Mouse (Mus musculus): ENCODE results near the gene Ddx49. TPM values are rescaled to one million over a fixed set of nuclear protein-coding genes. Genes with fewer than 3 reads are reported as not detected.

Ddx49 gene
- polyA plus RNA-seq, 1 experiment: 45.0 TPM

- peaks cover 26% of the 10 kb centered on the region for H3K4me1 ChIP-seq (ENCODE audit: control insufficient read depth, insufficient read depth, low read length)
- H3K4me3 ChIP-seq (replicated peaks; ENCODE audit: insufficient read depth, low read depth, low read length): no peak overlapping the region
- no peaks in the 10 kb centered on the region for H3K27me3 ChIP-seq (ENCODE audit: control insufficient read depth, insufficient read depth, low read length)
- DNase-seq: no peak
- TF ChIP-seq POLR2A (IDR thresholded peaks at IDR 0.05; ENCODE audit: borderline replicate concordance, insufficient read depth, low read length): no peak
- peak; percentile 12; the same call in 1 of the 2 replicates for TF ChIP-seq CTCF (IDR thresholded peaks at IDR 0.05; ENCODE audit: borderline replicate concordance, insufficient read depth, low read depth, low read length)
- H3K27ac ChIP-seq (ENCODE audit: insufficient read depth, low read length): no peak overlapping the region
- 59% methylated on average over 1 of the region's 1 CpGs for WGBS
These were observed 47.7 kb downstream of the Ddx49 start for GRCm38 (mm10) chr8:70254628-70255027.

- Histone ChIP-seq H3K4me1 (ENCODE audit: control insufficient read depth, insufficient read depth, low read length) (peaks cover 19% of the 10 kb centered on the region), H3K27me3 (ENCODE audit: control insufficient read depth, insufficient read depth, low read length) (no peaks in the 10 kb centered on the region), H3K4me3 (replicated peaks; ENCODE audit: insufficient read depth, low read depth, low read length) (no peak overlapping the region), H3K27ac (ENCODE audit: insufficient read depth, low read length) (no peak overlapping the region)
- DNase-seq: no peak
- 52% methylated on average over 3 of the region's 3 CpGs for WGBS
- TF ChIP-seq CTCF (IDR thresholded peaks at IDR 0.05; ENCODE audit: borderline replicate concordance, insufficient read depth, low read depth, low read length): no peak
- no peak for TF ChIP-seq POLR2A (IDR thresholded peaks at IDR 0.05; ENCODE audit: borderline replicate concordance, insufficient read depth, low read length)
These were observed 54.4 kb downstream of the Ddx49 start for GRCm38 (mm10) chr8:70247841-70248240.

- Histone ChIP-seq H3K4me1 (ENCODE audit: control insufficient read depth, insufficient read depth, low read length) (peaks cover 14% of the 10 kb centered on the region), H3K27ac (ENCODE audit: insufficient read depth, low read length) (no peak overlapping the region), H3K4me3 (replicated peaks; ENCODE audit: insufficient read depth, low read depth, low read length) (no peak overlapping the region), H3K27me3 (ENCODE audit: control insufficient read depth, insufficient read depth, low read length) (no peaks in the 10 kb centered on the region)
- no peak for DNase-seq
- 46% methylated on average over 6 of the region's 6 CpGs for WGBS
- TF ChIP-seq CTCF (IDR thresholded peaks at IDR 0.05; ENCODE audit: borderline replicate concordance, insufficient read depth, low read depth, low read length) (no peak), POLR2A (IDR thresholded peaks at IDR 0.05; ENCODE audit: borderline replicate concordance, insufficient read depth, low read length) (no peak)
These were observed 55.7 kb downstream of the Ddx49 start for GRCm38 (mm10) chr8:70246622-70247021.

Other genes with a start within 250 kb of the Ddx49 start
- gene Tm6sf2, start 229.6 kb downstream of the Ddx49 start, polyA plus RNA-seq (2012; rRNA removed): 6.9 and 7.3 TPM in 2 replicates
- gene Hapln4, start 219.0 kb downstream of the Ddx49 start, polyA plus RNA-seq (2012; rRNA removed): 117 and 124 TPM in 2 replicates
- 13.3 and 15.2 TPM in 2 replicates for gene Ncan, start 181.6 kb downstream of the Ddx49 start, polyA plus RNA-seq (2012; rRNA removed)
- 19.9 and 20.9 TPM in 2 replicates for gene Nr2c2ap, start 171.2 kb downstream of the Ddx49 start, polyA plus RNA-seq (2012; rRNA removed)
- 24.8 and 27.5 TPM in 2 replicates for gene Rfxank, start 163.3 kb downstream of the Ddx49 start, polyA plus RNA-seq (2012; rRNA removed)
- gene Borcs8, start 163.0 kb downstream of the Ddx49 start, polyA plus RNA-seq (2012; rRNA removed): 98.9 and 101 TPM in 2 replicates
- gene Mef2b, start 162.8 kb downstream of the Ddx49 start, polyA plus RNA-seq (2012; rRNA removed): 0.38 and 0.43 TPM in 2 replicates
- 61.4 and 66.0 TPM in 2 replicates for gene Tmem161a, start 130.1 kb downstream of the Ddx49 start, polyA plus RNA-seq (2012; rRNA removed)
- 45.5 and 46.3 TPM in 2 replicates for gene Slc25a42, start 90.2 kb downstream of the Ddx49 start, polyA plus RNA-seq (2012; rRNA removed)
- 102 and 108 TPM in 2 replicates for gene Sugp2, start 68.3 kb downstream of the Ddx49 start, polyA plus RNA-seq (2012; rRNA removed)
- gene Armc6, start 68.0 kb downstream of the Ddx49 start, polyA plus RNA-seq (2012; rRNA removed): 45.8 and 46.7 TPM in 2 replicates
- 262 and 322 TPM in 2 replicates for gene Homer3, start 19.7 kb downstream of the Ddx49 start, polyA plus RNA-seq (2012; rRNA removed)
- gene Cope, start within 50 bp of the Ddx49 start, polyA plus RNA-seq (2012; rRNA removed): 286 and 287 TPM in 2 replicates
- 55.5 and 56.8 TPM in 2 replicates for gene Cers1, start 13.3 kb upstream of the Ddx49 start, polyA plus RNA-seq (2012; rRNA removed)
- 19.1 and 21.0 TPM in 2 replicates for gene Gdf1, start 27.3 kb upstream of the Ddx49 start, polyA plus RNA-seq (2012; rRNA removed)
- 37.9 and 41.3 TPM in 2 replicates for gene Upf1, start 50.8 kb upstream of the Ddx49 start, polyA plus RNA-seq (2012; rRNA removed)
- gene Comp, start 71.1 kb upstream of the Ddx49 start, polyA plus RNA-seq (2012; rRNA removed): 2.2 and 3.1 TPM in 2 replicates
- 90.2 and 105 TPM in 2 replicates for gene Crtc1, start 137.1 kb upstream of the Ddx49 start, polyA plus RNA-seq (2012; rRNA removed)
- gene Klhl26, start 174.5 kb upstream of the Ddx49 start, polyA plus RNA-seq (2012; rRNA removed): 62.4 and 68.5 TPM in 2 replicates
- gene Tmem59l, start 184.9 kb upstream of the Ddx49 start, polyA plus RNA-seq (2012; rRNA removed): 524 and 552 TPM in 2 replicates
- gene Crlf1, start 190.7 kb upstream of the Ddx49 start, polyA plus RNA-seq (2012; rRNA removed): 3.8 and 4.0 TPM in 2 replicates
- 184 and 189 TPM in 2 replicates for gene Rex1bd, start 204.3 kb upstream of the Ddx49 start, polyA plus RNA-seq (2012; rRNA removed)
- 920 and 977 TPM in 2 replicates for gene Uba52, start 208.3 kb upstream of the Ddx49 start, polyA plus RNA-seq (2012; rRNA removed)
- 531 and 552 TPM in 2 replicates for gene Fkbp8, start 225.2 kb upstream of the Ddx49 start, polyA plus RNA-seq (2012; rRNA removed)
- gene Kxd1, start 225.5 kb upstream of the Ddx49 start, polyA plus RNA-seq (2012; rRNA removed): 63.4 and 65.9 TPM in 2 replicates
- 27.9 and 29.1 TPM in 2 replicates for gene Ell, start 237.0 kb upstream of the Ddx49 start, polyA plus RNA-seq (2012; rRNA removed)

All from cerebellum, adult 2 months (tissue).